Mouse (Mus musculus) hematopoietic multipotent progenitor cell, adult 10-12 weeks (in vitro differentiated cells): ENCODE measurements around the gene Ddo. TPM values are rescaled to one million over a fixed set of nuclear protein-coding genes. Genes with fewer than 3 reads are reported as not detected.

Experiments used
- polyA plus RNA-seq: library from polyadenylated mRNA; stranded (reverse); fragments of >175 nt; gene quantifications from 2 replicates; pipeline ENCODE4 v1.2.3, GENCODE M21; 2012; ENCODE audit warnings: low replicate concordance

Gene Ddo
- 0.06 and 0.09 TPM in 2 replicates for polyA plus RNA-seq

GRCm38 (mm10) chr10:40629656-40630311, at the start of gene Ddo:
Gene Ddo (plus strand): TSS chr10:40630011.

DNA sequence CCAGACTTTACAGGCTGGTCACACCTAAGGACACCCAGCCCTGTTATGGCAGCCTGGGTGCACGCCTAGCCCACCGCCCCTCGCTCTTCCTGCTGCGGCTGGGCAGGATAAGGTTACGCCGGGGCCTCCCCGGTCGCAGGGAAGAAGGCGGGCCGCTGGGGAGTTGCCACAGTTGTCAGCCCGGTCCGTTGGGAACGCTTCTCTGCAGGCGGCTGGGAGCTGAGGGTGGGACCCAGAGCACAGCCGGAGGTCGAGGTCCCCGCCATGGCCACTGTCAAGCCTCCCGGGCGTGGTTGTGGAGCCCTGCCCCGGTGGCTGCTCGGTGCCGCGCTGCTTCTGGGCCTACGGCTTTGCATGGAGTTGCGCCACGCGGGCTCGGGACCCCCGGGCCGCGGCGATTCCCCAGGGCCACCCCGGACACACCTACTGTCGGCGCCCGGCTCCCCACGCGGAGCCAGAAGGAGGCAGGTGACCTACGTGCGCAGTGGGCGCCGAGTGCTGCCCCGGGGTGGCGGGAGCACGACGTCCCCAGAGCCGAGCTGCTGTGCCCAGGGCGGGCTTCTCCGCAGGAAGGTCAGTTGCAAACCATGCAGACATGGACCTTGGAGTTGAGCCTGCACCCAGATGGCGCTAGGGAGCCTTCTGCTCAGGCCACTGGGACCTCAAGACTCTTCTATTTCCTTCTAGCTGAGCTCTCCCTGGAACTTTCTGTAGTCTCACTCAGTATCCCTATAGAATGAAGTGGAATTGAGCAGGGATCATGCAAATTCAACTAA, 53.5 kb downstream of the Ddo start, which contains the start of gene Mettl24:
TSS of gene Mettl24 (plus strand) at position 191 of the 776 bp plus-strand sequence.

Other genes with a start within 250 kb of the Ddo start
- gene Slc22a16, start 59.7 kb upstream of the Ddo start, polyA plus RNA-seq = not detected in 2 replicates
- 0.17 TPM in 1 of 2 replicates, not detected in the other for gene Mettl24, start 53.3 kb downstream of the Ddo start, polyA plus RNA-seq